In the genomic region with DNA sequence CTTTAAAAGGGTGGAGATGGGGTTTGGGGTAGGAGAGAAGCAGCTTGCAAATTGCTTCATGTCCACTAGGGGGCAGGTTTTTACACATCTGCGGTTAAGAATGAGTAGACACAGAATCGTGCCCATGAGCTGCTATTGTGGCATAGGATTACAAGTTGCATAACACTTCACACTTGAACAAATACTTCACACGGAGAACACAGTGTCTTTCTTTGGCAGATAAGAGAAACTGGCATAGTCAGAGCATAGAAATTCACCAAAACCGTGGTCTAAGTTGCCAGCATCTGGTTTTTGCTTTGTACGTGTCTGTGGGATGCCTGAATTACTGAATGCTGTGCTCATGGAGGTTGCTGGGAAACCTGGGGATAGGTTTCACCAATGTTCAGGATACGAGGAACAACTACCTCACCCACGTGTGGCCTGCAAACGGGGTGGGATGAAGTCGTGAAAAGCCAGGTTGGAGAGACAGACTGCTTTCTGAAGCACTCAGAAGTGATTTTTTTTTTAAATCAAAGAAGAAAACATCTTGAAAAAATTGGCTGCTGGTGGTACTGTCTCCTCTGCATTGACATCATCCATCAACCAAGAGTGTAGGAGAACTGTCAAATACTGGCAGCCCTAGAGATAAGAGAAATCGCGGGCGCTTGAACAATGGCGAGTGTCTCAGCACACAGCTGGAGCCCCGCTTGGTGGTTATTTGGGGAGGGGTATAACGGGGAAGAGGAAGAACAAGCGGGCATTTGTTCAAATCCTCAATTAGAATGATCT, we compare ENCODE assay signal across 8 mouse cellular contexts.
DNase-seq lines count a peak whose midpoint lies in the region; ATAC-seq lines count a peak whose summit lies in the region.

No protein-coding gene starts in this region.

- H3K9ac ChIP-seq in hindbrain, embryonic 15.5 days, result no peak overlapping the region

- H3K27ac ChIP-seq in hindbrain, embryonic 15.5 days (replicated peaks), result no peak overlapping the region

- WGBS in hindbrain, embryonic 15.5 days, result 21% methylated on average over 16 of the region's 16 CpGs

- H3K4me3 ChIP-seq in hindbrain, embryonic 15.5 days, result peak overlapping the region; percentile 6; the same call in 1 of the 2 replicates

- peak; percentile 21 to 82 for DNase-seq in adrenal gland, adult (ENCODE audit: inconsistent age in 2 of 2, low spot score in 1 of 2)
- DNase-seq in adrenal gland, postnatal 4 days (ENCODE audit: low spot score in 2 of 2), result no peak
- DNase-seq in cerebellum, adult 9-11 months, result peak; percentile 32
- DNase-seq in frontal cortex, postnatal 14 days (ENCODE audit: low spot score in 2 of 2), result peak; percentile 12 to 46
- DNase-seq in layer of hippocampus, postnatal 25 days (ENCODE audit: extremely low spot score in 1 of 2, low spot score in 1 of 2), result peak; percentile 34 to 59
- peak; percentile 57 for DNase-seq in lung, postnatal 25 days (ENCODE audit: low spot score)
- DNase-seq in right cerebral cortex, postnatal 25 days, result peak; percentile 48

- no peaks in the 10 kb centered on the region for H3K9me3 ChIP-seq in hindbrain, embryonic 15.5 days

- H3K36me3 ChIP-seq in hindbrain, embryonic 15.5 days, result no peaks in the 10 kb centered on the region

- peak; percentile 85 for ATAC-seq in hindbrain, embryonic 15.5 days (ENCODE audit: low FRiP score, low read depth)

- no peaks in the 10 kb centered on the region for H3K27me3 ChIP-seq in hindbrain, embryonic 15.5 days

- H3K4me2 ChIP-seq in hindbrain, embryonic 15.5 days, result peak overlapping the region; percentile 46

- 0 out of 2 replicates have a peak, but pooled peaks cover 7% of the 10 kb centered on the region for H3K4me1 ChIP-seq in hindbrain, embryonic 15.5 days (replicated peaks)

Comparison
In these comparisons a context has a peak if more than half of its experiments do, and no peak if none do; other contexts are left out.
1. DNase-seq: peak in adrenal gland, adult (2 of 2), cerebellum, adult 9-11 months (single experiment), frontal cortex, postnatal 14 days (2 of 2), layer of hippocampus, postnatal 25 days (2 of 2), lung, postnatal 25 days (single experiment) and right cerebral cortex, postnatal 25 days (single experiment); none in adrenal gland, postnatal 4 days (0 of 2).